Mouse (Mus musculus) erythroblast, embryonic 14.5 days (primary cell): ENCODE measurements around the gene Mxd3.

Experiments used
- GATA1 ChIP-seq: IDR thresholded peaks from 2 replicates; pipeline ENCODE4 v1.6.1; 2012; ENCODE audit warnings: low read length, inconsistent platforms, mixed read lengths
- TAL1 ChIP-seq: IDR thresholded peaks from 3 replicates; pipeline ENCODE4 v1.6.1; 2012; ENCODE audit warnings: low read length, inconsistent platforms, mixed read lengths

- TF ChIP-seq TAL1 (no peak), GATA1 (no peak)
Measured at GRCm38 (mm10) chr13:55329109-55329682, 427 bp downstream of the Mxd3 start.
